Mouse (Mus musculus) kidney, adult 2 months (tissue): ENCODE measurements around the gene Zfp609.

Experiments
- CTCF ChIP-seq: fragments of 200-500 bp; conservative IDR thresholded peaks from 2 replicates; pipeline ENCODE4 v1.5.1; 2011; ENCODE audit warnings: low read depth, mild to moderate bottlenecking, control low read depth, low read length, moderate library complexity, mixed read lengths; ENCODE audit not compliant: insufficient read depth, insufficient read length
- POLR2A ChIP-seq: fragments of 200-500 bp; IDR thresholded peaks from one replicate; pipeline ENCODE4 v1.6.1; 2011; ENCODE audit warnings: low read depth, low read length, control low read depth

GRCm38 (mm10) chr9:65664163-65664562, 163.2 kb downstream of the Zfp609 start:
- TF ChIP-seq POLR2A (no peak), CTCF (peak; percentile 95)
